Mouse (Mus musculus) olfactory bulb, adult 2 months (tissue): ENCODE results near the gene 4930503B20Rik. TPM values are rescaled to one million over a fixed set of nuclear protein-coding genes. Genes with fewer than 3 reads are reported as not detected.
A peak's percentile ranks its signal among the peaks of the same experiment; 100 is the strongest.

ENCODE experiments used
- H3K27ac ChIP-seq: fragments of 200-500 bp; 2 replicates; pipeline ENCODE4 v1.5.1; 2012; ENCODE audit warnings: low read depth, low read length; ENCODE audit not compliant: insufficient read depth
- H3K4me1 ChIP-seq: fragments of 200-500 bp; 2 replicates; pipeline ENCODE4 v1.6.1; 2012; ENCODE audit warnings: low read length; ENCODE audit not compliant: control insufficient read depth, insufficient read depth
- H3K4me3 ChIP-seq: fragments of 200-500 bp; 2 replicates; pipeline ENCODE4 v1.5.1; 2012; ENCODE audit warnings: mild to moderate bottlenecking, low read depth, low read length, moderate library complexity; ENCODE audit not compliant: insufficient read depth
- CTCF ChIP-seq: fragments of 200-500 bp; IDR thresholded peaks from 2 replicates; pipeline ENCODE4 v1.5.1; 2012; ENCODE audit warnings: low read depth, mild to moderate bottlenecking, low read length, moderate library complexity; ENCODE audit not compliant: insufficient read depth
- POLR2A ChIP-seq: fragments of 200-500 bp; IDR thresholded peaks from 2 replicates; pipeline ENCODE4 v1.6.1; 2012; ENCODE audit warnings: mild to moderate bottlenecking, low read depth, low read length, moderate library complexity; ENCODE audit not compliant: insufficient read depth
- WGBS: fragments of 180-500 bp; shearing (Covaris S2); methylation state at CpG from one replicate; pipeline ENCODE4 v1.1.7; 2018; 5-methylcytosine and 5-hydroxymethylcytosine counted together
- polyA plus RNA-seq: library from polyadenylated mRNA; stranded (reverse); fragments of >200 nt; gene quantifications from 2 replicates; pipeline ENCODE4 v1.2.4, GENCODE M21; 2012; ENCODE audit warnings: low replicate concordance; ENCODE audit not compliant: missing spikeins, insufficient read depth, insufficient read length

4930503B20Rik gene
- polyA plus RNA-seq: not detected in 2 replicates

DNA sequence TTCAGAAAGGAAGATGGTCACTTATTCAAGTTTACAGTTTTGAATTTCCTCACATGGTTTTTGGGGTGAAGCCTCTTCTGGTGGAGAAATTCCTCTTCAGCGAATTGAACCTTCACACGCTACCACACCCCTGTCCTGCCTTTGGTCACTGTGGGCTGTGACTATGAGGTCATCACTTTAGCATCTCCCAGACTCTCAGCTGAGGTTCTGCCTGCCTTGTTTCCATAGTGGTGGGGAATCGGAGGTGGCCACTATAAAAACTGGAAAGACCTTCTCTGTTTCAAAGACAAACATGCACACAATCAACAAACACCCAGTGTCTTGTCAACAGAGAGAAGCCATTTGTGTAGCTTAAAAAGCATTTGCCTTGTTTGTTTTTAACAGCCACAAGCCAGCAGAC lies at the start of gene 4930503B20Rik:
Gene 4930503B20Rik (minus strand): TSS at position 101 of the 400 bp plus-strand sequence.
- H3K4me3 ChIP-seq: no peak within 1 kb of the TSS
- WGBS: 96% methylated on average over 3 of the region's 3 CpGs
- H3K27ac ChIP-seq: no peak within 1 kb of the TSS

DNA sequence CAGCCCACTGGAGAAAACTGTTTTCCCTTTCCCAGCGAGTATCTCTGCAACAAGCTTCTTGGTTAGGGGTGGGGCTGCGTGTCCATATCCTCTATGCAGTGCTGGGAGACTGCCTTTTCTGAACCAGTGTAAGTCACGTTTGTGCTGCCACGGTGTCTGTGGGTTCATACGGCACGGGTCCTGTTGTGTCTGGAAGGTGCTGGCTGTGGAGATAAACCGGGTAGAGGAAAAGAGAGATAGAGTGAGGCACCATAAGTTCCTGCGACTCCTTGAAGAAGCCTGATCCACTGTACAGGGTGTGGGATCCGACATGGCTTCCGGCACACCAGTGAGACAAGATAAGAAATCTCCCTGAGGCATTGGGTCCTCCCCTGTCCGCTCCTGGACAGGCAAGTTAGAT lies 48.9 kb upstream of the 4930503B20Rik start:
- no peak overlapping the region for H3K27ac ChIP-seq
- TF ChIP-seq CTCF (no peak), POLR2A (no peak)
- no peak overlapping the region for H3K4me3 ChIP-seq
- H3K4me1 ChIP-seq: peaks cover 3% of the 10 kb centered on the region
- 90% methylated on average over 11 of the region's 11 CpGs for WGBS

More for the DNA sequence above, at the start of gene 4930503B20Rik:
- H3K4me1 ChIP-seq: no peaks in the 10 kb centered on the region
- no peak for TF ChIP-seq POLR2A
- TF ChIP-seq CTCF: no peak

DNA sequence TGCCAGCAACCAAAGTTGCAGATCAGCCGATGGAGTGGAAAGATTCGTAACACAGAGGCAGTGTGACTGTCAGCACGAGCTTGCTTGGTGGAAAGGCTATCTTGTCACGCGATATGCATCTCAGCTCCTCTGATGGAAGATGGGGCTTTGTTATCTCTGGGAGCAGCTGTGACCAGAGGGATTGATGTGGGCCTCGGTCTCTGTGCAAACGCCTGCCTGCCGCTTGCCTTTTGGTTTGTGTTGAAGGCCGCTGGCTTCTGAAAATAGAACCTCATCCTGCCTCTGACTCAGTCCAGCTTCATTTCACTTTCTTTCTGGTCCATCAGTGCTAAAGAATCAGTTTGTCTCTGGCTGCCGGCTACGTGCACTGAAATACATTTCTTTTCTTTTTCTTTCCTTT lies 47.9 kb upstream of the 4930503B20Rik start:
- H3K4me3 ChIP-seq: no peak overlapping the region
- H3K27ac ChIP-seq: no peak overlapping the region
- 56% methylated on average over 11 of the region's 11 CpGs for WGBS
- no peak for TF ChIP-seq POLR2A
- TF ChIP-seq CTCF: no peak
- peaks cover 3% of the 10 kb centered on the region for H3K4me1 ChIP-seq

DNA sequence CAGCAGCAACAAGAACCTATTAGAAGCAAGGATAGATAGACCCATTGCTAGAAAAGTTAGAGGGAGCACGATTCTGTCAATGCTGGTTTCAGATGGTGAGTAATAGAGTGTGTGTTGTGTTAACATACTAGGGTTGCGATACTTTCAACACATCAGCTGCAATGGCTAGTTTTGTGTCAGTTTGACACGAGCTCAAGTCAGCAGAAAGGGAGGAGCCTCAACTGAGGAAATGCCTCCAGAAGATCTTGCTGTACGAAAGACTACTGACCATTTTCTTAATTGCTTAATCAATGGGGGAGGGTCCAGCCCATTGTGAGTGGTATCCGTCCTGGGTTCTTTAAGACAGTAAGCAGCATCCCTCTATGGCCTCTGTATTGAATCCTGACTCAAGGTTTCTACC lies 41.4 kb upstream of the 4930503B20Rik start:
- Histone ChIP-seq H3K4me1 (no peaks in the 10 kb centered on the region), H3K27ac (no peak overlapping the region), H3K4me3 (no peak overlapping the region)
- 68% methylated on average over 5 of the region's 5 CpGs for WGBS
- TF ChIP-seq POLR2A: no peak
- no peak for TF ChIP-seq CTCF

DNA sequence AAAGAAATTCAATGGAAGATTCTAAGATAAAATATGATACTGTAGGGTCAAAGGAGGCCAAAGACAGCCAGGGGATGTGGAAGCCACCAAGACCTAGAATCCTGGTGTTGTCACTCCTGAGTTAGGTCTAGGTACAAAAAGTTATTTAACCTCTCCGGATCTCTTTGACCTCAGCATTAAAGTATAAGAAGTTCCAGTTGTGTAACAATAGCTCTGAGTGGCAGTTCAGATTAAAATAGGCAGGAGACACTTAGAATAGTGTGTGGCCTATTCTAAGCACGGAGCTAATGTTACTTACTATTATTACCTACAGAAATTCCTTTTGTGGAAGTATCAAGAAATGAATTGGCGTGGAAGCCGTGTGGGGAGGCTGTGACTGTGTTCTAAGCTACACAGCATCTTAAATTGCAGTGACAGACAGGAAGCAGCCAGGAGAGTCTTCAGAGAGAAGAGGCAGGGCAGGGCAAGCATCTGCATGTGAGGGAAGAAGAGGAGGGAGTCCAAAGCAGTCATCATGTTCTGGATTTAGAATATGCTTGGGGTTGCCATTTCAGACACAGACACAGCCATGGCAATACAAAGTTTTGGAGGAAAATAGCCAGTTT lies 36.1 kb upstream of the 4930503B20Rik start:
- WGBS: 72% methylated on average over 4 of the region's 4 CpGs
- Histone ChIP-seq H3K4me3 (no peak overlapping the region), H3K27ac (no peak overlapping the region), H3K4me1 (peaks cover 4% of the 10 kb centered on the region)
- TF ChIP-seq CTCF: no peak
- no peak for TF ChIP-seq POLR2A

DNA sequence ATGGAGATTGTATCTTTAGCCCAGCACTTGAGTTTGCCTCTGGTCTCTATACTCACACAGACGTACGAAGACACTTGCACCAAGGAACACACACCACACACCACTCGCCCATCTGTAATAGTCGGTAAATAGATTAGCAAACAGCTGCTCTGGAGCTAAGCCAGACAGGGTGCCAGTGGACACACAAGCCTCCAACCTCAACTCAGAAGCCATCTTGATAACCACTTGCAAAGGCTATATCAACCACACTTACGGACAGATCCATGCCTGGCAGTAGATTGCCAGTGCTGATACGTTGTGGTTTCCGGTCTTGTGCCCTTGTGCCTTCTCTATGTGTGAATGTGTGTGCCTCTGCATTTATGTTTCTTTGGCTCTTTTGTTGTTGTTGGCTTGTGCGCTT lies 35.3 kb upstream of the 4930503B20Rik start:
- Histone ChIP-seq H3K4me3 (no peak overlapping the region), H3K27ac (no peak overlapping the region), H3K4me1 (peaks cover 4% of the 10 kb centered on the region)
- no peak for TF ChIP-seq CTCF
- TF ChIP-seq POLR2A: no peak
- WGBS: 89% methylated on average over 8 of the region's 8 CpGs

DNA sequence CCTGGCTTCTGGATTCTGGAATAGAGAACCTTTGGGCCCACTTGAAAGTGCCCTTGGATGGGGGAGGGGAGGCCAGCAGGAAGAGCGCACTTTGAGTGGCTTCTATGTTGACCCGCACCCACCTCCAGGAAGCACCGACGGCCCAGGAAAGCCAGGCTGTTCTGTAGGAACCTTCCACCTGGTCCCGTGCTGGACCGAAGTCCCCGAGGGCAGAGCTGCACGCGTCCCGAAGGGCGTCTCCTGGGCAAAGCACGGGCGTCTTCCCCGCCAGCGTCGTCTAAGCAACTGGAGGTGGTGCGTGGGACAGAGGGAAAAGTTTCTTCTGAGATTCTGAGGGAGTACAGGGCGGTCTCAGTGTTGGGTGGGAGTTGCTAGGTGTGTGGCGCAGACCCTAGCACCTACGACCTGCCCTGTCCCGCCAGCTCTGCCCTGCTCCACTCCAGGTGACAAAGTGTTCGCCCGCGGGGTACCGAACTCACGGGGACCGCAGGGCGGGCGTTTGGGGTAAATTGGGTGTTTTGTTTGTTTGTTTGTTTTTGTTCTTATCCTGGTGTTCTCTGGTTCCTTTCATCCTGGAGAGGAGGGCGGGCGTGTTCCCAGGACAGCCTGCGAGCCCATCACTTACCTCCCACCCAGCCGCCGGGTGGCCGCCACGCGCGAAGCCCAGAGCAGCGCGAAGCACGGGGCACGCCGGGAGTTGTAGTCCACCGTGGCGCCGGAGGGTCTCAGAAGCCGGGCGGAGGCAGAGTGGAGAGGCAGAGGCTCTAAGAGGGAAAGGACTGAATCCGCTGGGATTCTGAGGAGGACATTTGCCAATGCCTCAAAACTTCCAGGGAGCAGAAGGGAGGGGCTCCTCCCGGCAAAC lies 33.9 kb upstream of the 4930503B20Rik start, which contains the start of gene Samd13:
Gene Samd13 (minus strand): TSS at position 782 of the 865 bp plus-strand sequence.
- Histone ChIP-seq H3K4me3 (peak within 1 kb of the TSS; percentile 47), H3K4me1 (peaks cover 4% of the 10 kb centered on the region), H3K27ac (no peak within 1 kb of the TSS)
- TF ChIP-seq POLR2A (no peak), CTCF (no peak)
- WGBS: 3% methylated on average over 50 of the region's 50 CpGs

DNA sequence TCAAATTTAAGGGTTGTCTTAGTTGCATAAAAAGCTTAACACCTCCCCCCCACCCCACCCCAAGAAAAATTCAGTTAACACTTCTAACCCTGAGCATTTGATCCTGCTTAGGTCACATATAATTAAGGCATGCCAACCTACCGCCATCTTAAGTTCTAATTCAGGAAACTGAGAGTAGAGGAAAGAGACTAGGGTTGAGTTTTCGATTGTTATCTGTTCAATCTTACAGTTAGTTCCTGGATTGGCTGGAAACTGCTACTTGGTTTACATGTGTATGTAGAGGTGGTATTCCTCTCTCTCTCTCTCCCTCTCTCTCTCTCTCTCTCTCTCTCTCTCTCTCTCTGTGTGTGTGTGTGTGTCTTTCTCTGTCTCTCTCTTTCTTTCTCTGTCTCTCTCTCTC lies 32.0 kb upstream of the 4930503B20Rik start:
- H3K4me1 ChIP-seq: peaks cover 4% of the 10 kb centered on the region
- WGBS: 64% methylated on average over 2 of the region's 2 CpGs
- no peak overlapping the region for H3K27ac ChIP-seq
- H3K4me3 ChIP-seq: no peak overlapping the region
- TF ChIP-seq CTCF (no peak), POLR2A (no peak)

DNA sequence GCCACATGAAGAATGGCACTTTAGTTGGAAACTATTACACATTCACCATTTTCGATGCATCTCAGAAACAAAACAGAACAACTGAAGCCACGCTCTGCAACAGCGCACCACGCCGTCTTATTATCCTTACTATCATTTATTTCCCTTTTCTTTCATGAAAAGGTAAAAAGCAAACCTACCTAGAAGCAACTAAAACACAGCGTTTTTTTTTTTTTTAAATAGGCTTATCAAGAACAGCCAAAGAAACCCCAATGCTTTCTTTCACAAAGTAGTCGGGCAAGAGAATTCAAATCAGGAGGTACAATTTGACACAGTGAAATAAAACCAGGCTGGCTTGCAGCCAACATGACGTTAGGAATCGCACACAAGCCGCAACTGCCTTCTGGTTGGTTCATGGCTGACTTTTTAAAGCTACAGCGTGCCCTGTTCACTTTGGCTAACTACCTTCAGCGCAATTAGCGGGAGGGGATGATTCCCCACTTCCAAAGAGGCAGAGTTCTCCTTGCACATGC lies 31.1 kb upstream of the 4930503B20Rik start:
- H3K27ac ChIP-seq: peak overlapping the region; percentile 27; the same call in 1 of the 2 replicates
- peaks cover 4% of the 10 kb centered on the region for H3K4me1 ChIP-seq
- WGBS: 5% methylated on average over 13 of the region's 13 CpGs
- TF ChIP-seq POLR2A (no peak), CTCF (no peak)
- H3K4me3 ChIP-seq: peak overlapping the region; percentile 27
